Mouse (Mus musculus): Measurements from ENCODE around the gene Ipo4.

DNA sequence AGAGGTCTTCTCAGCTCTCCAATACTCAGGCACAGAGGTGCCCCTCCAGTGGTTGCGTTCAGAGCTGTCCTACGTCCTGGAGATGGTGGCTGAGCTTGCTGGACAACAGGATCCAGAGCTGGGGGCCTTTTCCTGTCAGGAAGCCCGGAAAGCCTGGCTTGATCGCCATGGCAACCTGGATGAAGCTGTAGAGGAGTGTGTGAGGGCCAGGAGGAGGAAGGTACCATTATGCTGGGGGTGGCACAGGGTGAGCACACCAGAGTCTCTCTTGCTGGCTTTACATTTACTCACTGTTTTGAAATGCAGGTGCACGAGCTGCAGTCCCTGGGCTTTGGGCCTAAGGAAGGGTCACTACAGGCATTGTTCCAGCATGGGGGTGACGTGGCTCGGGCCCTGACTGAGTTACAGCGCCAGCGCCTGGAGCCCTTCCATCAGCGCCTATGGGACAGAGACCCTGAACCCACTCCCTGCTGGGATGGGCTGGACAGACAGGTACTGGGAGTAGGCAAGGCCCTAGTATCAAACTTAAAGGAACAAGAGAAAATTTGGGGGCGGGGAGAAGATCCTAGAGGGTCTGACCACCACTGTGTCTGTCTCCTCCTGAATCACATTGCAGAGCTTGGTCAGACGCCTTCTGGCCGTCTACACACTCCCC is 39.6 kb downstream of the Ipo4 start:
- no peak for TF ChIP-seq CTCF (conservative IDR thresholded peaks at IDR 0.05; ENCODE audit: low read length)
- TF ChIP-seq POU5F1 (IDR thresholded peaks at IDR 0.05; ENCODE audit: borderline replicate concordance, low read length): no peak

Measured in E14TG2a.4 (cell line).